Mouse (Mus musculus) heart, embryonic 13.5 days (tissue): Measurements from ENCODE around the gene Olfr323. TPM values are rescaled to one million over a fixed set of nuclear protein-coding genes. Genes with fewer than 3 reads are reported as not detected.
A peak's percentile ranks its signal among the peaks of the same experiment; 100 is the strongest.

ENCODE experiments used
- ATAC-seq: fragments of 200-750 bp; cut with Nextera tagmentation; 2 replicates; pipeline ENCODE4 v1.8.0; 2017; ENCODE audit warnings: moderate TSS enrichment; ENCODE audit not compliant: insufficient number of reproducible peaks, low FRiP score, low TSS enrichment; ENCODE audit errors: extremely low read depth
- H3K27ac ChIP-seq: fragments of 300-500 bp; sonication (generic); replicated peaks from 2 replicates; pipeline ENCODE4 v1.5.1; 2015; ENCODE audit warnings: moderate library complexity, mild to moderate bottlenecking, inconsistent platforms
- H3K27me3 ChIP-seq: fragments of 300-500 bp; sonication (generic); replicated peaks from 2 replicates; pipeline ENCODE4 v1.6.1; 2015; ENCODE audit warnings: mild to moderate bottlenecking, inconsistent platforms
- H3K36me3 ChIP-seq: fragments of 300-500 bp; sonication (generic); 2 replicates; pipeline ENCODE4 v1.6.1; 2015; ENCODE audit warnings: mild to moderate bottlenecking, inconsistent platforms
- H3K4me1 ChIP-seq: fragments of 300-500 bp; sonication (generic); 2 replicates; pipeline ENCODE4 v1.6.1; 2015; ENCODE audit warnings: inconsistent platforms
- H3K4me2 ChIP-seq: fragments of 300-500 bp; sonication (generic); 2 replicates; pipeline ENCODE4 v1.6.1; 2015; ENCODE audit warnings: inconsistent platforms, mild to moderate bottlenecking, moderate library complexity
- H3K4me3 ChIP-seq: fragments of 300-500 bp; sonication (generic); 2 replicates; pipeline ENCODE4 v1.5.1; 2015; ENCODE audit warnings: moderate library complexity, mild to moderate bottlenecking, inconsistent platforms
- H3K9ac ChIP-seq: fragments of 300-500 bp; sonication (generic); 2 replicates; pipeline ENCODE4 v1.6.1; 2015; ENCODE audit warnings: inconsistent platforms, mild to moderate bottlenecking, moderate library complexity
- H3K9me3 ChIP-seq: fragments of 300-500 bp; sonication (generic); 2 replicates; pipeline ENCODE4 v1.6.1; 2016; ENCODE audit warnings: inconsistent platforms
- WGBS: fragments of 180-500 bp; shearing (Covaris S2); methylation state at CpG from one replicate; pipeline ENCODE4 v1.1.7; 2015; ENCODE audit warnings: mixed read lengths; 5-methylcytosine and 5-hydroxymethylcytosine counted together
- polyA plus RNA-seq: library from polyadenylated mRNA; unstranded; fragments of >200 nt; fragmentation: Nextera tagmentation; extraction: Ambion mirVana; gene quantifications from 2 replicates; pipeline ENCODE4 v1.2.1, GENCODE M21; 2015

Gene Olfr323
- polyA plus RNA-seq, 1 experiment from 2014 or later, result not detected

DNA sequence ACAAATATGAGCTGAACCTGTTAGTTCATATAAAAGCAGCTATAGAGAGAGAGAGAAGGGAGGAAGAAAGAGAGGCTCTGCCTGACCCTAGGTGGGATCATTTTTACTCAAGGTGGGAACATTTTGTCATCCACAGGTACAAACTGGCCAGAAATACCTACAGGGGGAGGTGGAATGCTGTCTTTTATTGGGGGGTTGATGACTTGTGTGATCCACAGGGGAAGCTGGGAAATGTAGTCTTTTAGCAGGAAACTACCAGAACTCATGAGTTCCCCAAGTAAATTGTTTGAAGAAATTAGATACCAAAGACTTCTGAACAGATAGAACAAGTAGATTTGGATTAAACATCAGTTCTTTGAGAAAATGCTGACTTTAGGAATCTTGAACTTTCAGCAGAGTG is 28.2 kb downstream of the Olfr323 start:
- no peak overlapping the region for H3K4me3 ChIP-seq
- no peak overlapping the region for H3K4me2 ChIP-seq
- no peaks in the 10 kb centered on the region for H3K27me3 ChIP-seq
- H3K36me3 ChIP-seq, result no peaks in the 10 kb centered on the region
- H3K9ac ChIP-seq, result no peak overlapping the region
- no peaks in the 10 kb centered on the region for H3K9me3 ChIP-seq
- ATAC-seq, result no peak
- H3K4me1 ChIP-seq, result no peaks in the 10 kb centered on the region
- no peak overlapping the region for H3K27ac ChIP-seq

- no peak overlapping the region for H3K4me3 ChIP-seq
- H3K9ac ChIP-seq, result no peak overlapping the region
- no peak for ATAC-seq
- 75% methylated on average over 13 of the region's 13 CpGs for WGBS
- no peaks in the 10 kb centered on the region for H3K4me1 ChIP-seq
- no peaks in the 10 kb centered on the region for H3K36me3 ChIP-seq
- H3K4me2 ChIP-seq, result no peak overlapping the region
- no peaks in the 10 kb centered on the region for H3K9me3 ChIP-seq
- H3K27ac ChIP-seq, result no peak overlapping the region
- H3K27me3 ChIP-seq, result no peaks in the 10 kb centered on the region
Observed at GRCm38 (mm10) chr11:58597837-58598236, 32.5 kb downstream of the Olfr323 start.

DNA sequence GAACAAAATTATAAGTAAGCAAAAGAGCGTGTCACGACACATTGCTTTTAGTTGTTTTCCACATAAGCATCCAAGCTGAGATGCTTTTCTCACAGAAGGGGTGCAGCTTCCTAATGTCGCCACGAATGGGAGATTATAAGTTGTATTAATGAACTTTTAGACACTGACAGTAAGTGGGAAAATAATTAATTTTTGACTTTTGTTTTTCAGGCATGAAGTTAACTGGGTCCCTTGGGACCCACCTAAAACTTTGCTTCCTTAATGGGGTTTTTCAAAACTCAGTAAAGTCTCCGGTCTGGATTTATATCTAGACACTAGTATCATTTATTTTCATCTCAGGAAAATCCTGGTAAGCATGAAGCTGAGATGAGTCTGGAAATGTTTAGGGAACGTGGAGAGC is 35.5 kb downstream of the Olfr323 start, which contains the start of gene Olfr324:
Gene Olfr324 (plus strand): TSS at position 301 of the 400 bp plus-strand sequence.
- 78% methylated on average over 6 of the region's 6 CpGs for WGBS
- no peak within 1 kb of the TSS for H3K9ac ChIP-seq
- no peak within 1 kb of the TSS for H3K4me2 ChIP-seq
- H3K9me3 ChIP-seq, result no peaks in the 10 kb centered on the region
- ATAC-seq, result no peak
- no peak within 1 kb of the TSS for H3K4me3 ChIP-seq
- no peaks in the 10 kb centered on the region for H3K27me3 ChIP-seq
- no peaks in the 10 kb centered on the region for H3K36me3 ChIP-seq
- H3K27ac ChIP-seq, result no peak within 1 kb of the TSS
- H3K4me1 ChIP-seq, result no peaks in the 10 kb centered on the region

GRCm38 (mm10) chr11:58588620-58589250 is 41.6 kb downstream of the Olfr323 start:
- 56% methylated on average over 3 of the region's 3 CpGs for WGBS
- Histone ChIP-seq H3K36me3 (no peaks in the 10 kb centered on the region), H3K4me1 (no peaks in the 10 kb centered on the region), H3K27me3 (no peaks in the 10 kb centered on the region), H3K9ac (no peak overlapping the region), H3K4me2 (no peak overlapping the region), H3K9me3 (no peaks in the 10 kb centered on the region), H3K4me3 (no peak overlapping the region), H3K27ac (no peak overlapping the region)
- ATAC-seq, result no peak

DNA sequence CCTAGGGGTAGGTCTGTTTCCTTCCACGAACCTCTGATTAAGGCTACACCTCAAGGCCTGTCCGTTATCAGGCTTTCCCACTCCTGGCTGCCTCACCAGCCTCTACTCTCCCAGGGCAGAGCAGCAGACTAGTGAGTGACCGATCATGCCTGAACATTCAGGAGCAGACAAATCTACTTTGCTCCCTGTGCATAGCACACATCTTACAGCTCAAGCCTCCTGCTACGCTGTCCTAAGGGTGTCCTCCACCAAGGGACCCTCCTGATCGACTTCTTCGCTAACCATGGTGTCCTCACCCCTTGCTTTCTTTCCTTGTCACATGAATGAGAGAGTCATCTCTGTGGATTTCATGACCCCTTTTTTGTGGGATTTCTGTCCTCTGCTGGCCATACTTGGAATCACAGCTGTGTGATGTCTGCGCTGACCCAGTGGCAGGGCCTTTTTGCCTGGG is 42.4 kb downstream of the Olfr323 start:
- Histone ChIP-seq H3K36me3 (no peaks in the 10 kb centered on the region), H3K27ac (no peak overlapping the region), H3K4me3 (no peak overlapping the region), H3K27me3 (no peaks in the 10 kb centered on the region), H3K4me1 (no peaks in the 10 kb centered on the region), H3K9me3 (no peaks in the 10 kb centered on the region), H3K4me2 (peak overlapping the region; percentile 13; the same call in 1 of the 2 replicates), H3K9ac (no peak overlapping the region)
- WGBS, result 56% methylated on average over 7 of the region's 7 CpGs
- no peak for ATAC-seq

DNA sequence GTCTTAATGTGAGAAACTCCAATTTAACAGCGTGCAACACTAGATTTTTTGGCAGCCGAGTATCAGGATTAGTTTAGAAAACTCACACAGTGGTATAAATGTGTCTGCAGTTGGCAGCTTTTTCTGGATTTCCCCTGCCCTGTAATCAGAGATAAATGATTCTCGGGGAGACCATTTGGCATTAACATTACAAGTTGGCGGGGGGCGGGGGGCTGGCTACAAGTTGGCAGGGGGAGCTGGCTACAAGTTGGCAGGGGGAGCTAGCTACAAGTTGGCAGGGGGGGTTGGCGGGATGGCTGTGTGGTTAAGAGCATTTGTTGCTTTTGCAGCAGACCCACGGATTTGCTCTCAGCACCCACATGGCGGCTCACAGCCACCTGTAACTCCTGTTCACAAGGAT is 51.7 kb downstream of the Olfr323 start:
- H3K27ac ChIP-seq, result no peak overlapping the region
- H3K27me3 ChIP-seq, result no peaks in the 10 kb centered on the region
- H3K9ac ChIP-seq, result no peak overlapping the region
- H3K36me3 ChIP-seq, result no peaks in the 10 kb centered on the region
- no peaks in the 10 kb centered on the region for H3K9me3 ChIP-seq
- H3K4me1 ChIP-seq, result no peaks in the 10 kb centered on the region
- ATAC-seq, result no peak
- H3K4me2 ChIP-seq, result no peak overlapping the region
- WGBS, result 66% methylated on average over 8 of the region's 8 CpGs
- no peak overlapping the region for H3K4me3 ChIP-seq

GRCm38 (mm10) chr11:58577430-58577829 is 52.9 kb downstream of the Olfr323 start, which contains the start of gene Olfr325:
TSS of gene Olfr325 (plus strand) at chr11:58577730.
- no peak for ATAC-seq
- WGBS, result 67% methylated on average over 1 of the region's 1 CpGs

More at GRCm38 (mm10) chr11:58577430-58577829, 52.9 kb downstream of the Olfr323 start, which contains the start of gene Olfr325:
- Histone ChIP-seq H3K36me3 (no peaks in the 10 kb centered on the region), H3K27me3 (no peaks in the 10 kb centered on the region), H3K27ac (no peak within 1 kb of the TSS), H3K9ac (no peak within 1 kb of the TSS), H3K4me1 (no peaks in the 10 kb centered on the region), H3K4me2 (no peak within 1 kb of the TSS), H3K4me3 (no peak within 1 kb of the TSS), H3K9me3 (no peaks in the 10 kb centered on the region)

Other genes with a start within 250 kb of the Olfr323 start
- not detected in 2 replicates for gene 1810065E05Rik, start 209.4 kb downstream of the Olfr323 start, polyA plus RNA-seq
- not detected in 2 replicates for gene Gm12253, start 197.9 kb downstream of the Olfr323 start, polyA plus RNA-seq
- gene Lypd9, start 177.6 kb downstream of the Olfr323 start, polyA plus RNA-seq, result not detected in 2 replicates
- not detected in 2 replicates for gene Olfr30, start 168.2 kb downstream of the Olfr323 start, polyA plus RNA-seq
- gene Olfr332, start 137.9 kb downstream of the Olfr323 start, polyA plus RNA-seq, result not detected in 2 replicates
- gene Olfr331, start 127.9 kb downstream of the Olfr323 start, polyA plus RNA-seq, result not detected in 2 replicates
- not detected in 2 replicates for gene Olfr330, start 95.7 kb downstream of the Olfr323 start, polyA plus RNA-seq
- gene Olfr329-ps, start 84.1 kb downstream of the Olfr323 start, polyA plus RNA-seq, result not detected in 2 replicates
- 0.05 and 0.07 TPM in 2 replicates for gene Olfr328, start 74.9 kb downstream of the Olfr323 start, polyA plus RNA-seq
- not detected in 2 replicates for gene Olfr224, start 59.9 kb downstream of the Olfr323 start, polyA plus RNA-seq
- not detected in 2 replicates for gene Olfr325, start 52.8 kb downstream of the Olfr323 start, polyA plus RNA-seq
- gene Olfr324, start 35.4 kb downstream of the Olfr323 start, polyA plus RNA-seq, result not detected in 2 replicates
- gene 2210407C18Rik, start 14.4 kb downstream of the Olfr323 start, polyA plus RNA-seq, result not detected in 2 replicates
- gene Trim58, start 10.0 kb upstream of the Olfr323 start, polyA plus RNA-seq, result 0.68 and 0.96 TPM in 2 replicates
- gene Olfr322, start 28.3 kb upstream of the Olfr323 start, polyA plus RNA-seq, result not detected in 2 replicates
- not detected in 2 replicates for gene Olfr320, start 50.6 kb upstream of the Olfr323 start, polyA plus RNA-seq
- not detected in 2 replicates for gene Olfr319, start 68.7 kb upstream of the Olfr323 start, polyA plus RNA-seq
- gene Olfr318, start 93.5 kb upstream of the Olfr323 start, polyA plus RNA-seq, result not detected in 2 replicates
- gene Olfr317, start 108.7 kb upstream of the Olfr323 start, polyA plus RNA-seq, result not detected in 2 replicates
- not detected in 2 replicates for gene Olfr316, start 122.2 kb upstream of the Olfr323 start, polyA plus RNA-seq
- not detected in 2 replicates for gene Olfr315, start 142.7 kb upstream of the Olfr323 start, polyA plus RNA-seq
- 0.08 TPM in 1 of 2 replicates, not detected in the other for gene Olfr314, start 152.5 kb upstream of the Olfr323 start, polyA plus RNA-seq
- 0.47 and 0.66 TPM in 2 replicates for gene Fam183b, start 171.5 kb upstream of the Olfr323 start, polyA plus RNA-seq
- gene Olfr313, start 184.5 kb upstream of the Olfr323 start, polyA plus RNA-seq, result 0.12 and 0.17 TPM in 2 replicates
- 0.11 and 0.13 TPM in 2 replicates for gene Olfr312, start 198.7 kb upstream of the Olfr323 start, polyA plus RNA-seq
- 0.17 and 0.24 TPM in 2 replicates for gene Olfr311, start 208.8 kb upstream of the Olfr323 start, polyA plus RNA-seq
- 3.9 and 5.2 TPM in 2 replicates for gene Gm12258, start 216.7 kb upstream of the Olfr323 start, polyA plus RNA-seq
- 3.3 and 4.4 TPM in 2 replicates for gene 2810021J22Rik, start 236.7 kb upstream of the Olfr323 start, polyA plus RNA-seq